Mouse (Mus musculus): ENCODE data around the gene Lrrc29. TPM values are rescaled to one million over a fixed set of nuclear protein-coding genes. Genes with fewer than 3 reads are reported as not detected.

Gene Lrrc29
- total RNA-seq, 2 experiments from 2014 or later, result 7.6 to 7.7 TPM

GRCm38 (mm10) chr8:105289805-105290460, 36.1 kb downstream of the Lrrc29 start, which contains the start of gene 4931428F04Rik:
TSS of gene 4931428F04Rik (minus strand) at chr8:105289864.
- peak in 1 of 2 experiments; percentile 53 for DNase-seq (ENCODE audit: low spot score in 2 of 2)
- Histone ChIP-seq H3K4me3 (peak within 1 kb of the TSS; percentile 78), H3K27ac (peak within 1 kb of the TSS; percentile 89)
- TF ChIP-seq CTCF (conservative IDR thresholded peaks at IDR 0.05), result peak; percentile 67

GRCm38 (mm10) chr8:105288958-105289732, 36.9 kb downstream of the Lrrc29 start:
- peak; percentile 40 for TF ChIP-seq CTCF (conservative IDR thresholded peaks at IDR 0.05)
- peak; percentile 94 to 96 for DNase-seq (ENCODE audit: low spot score in 2 of 2)
- H3K27ac ChIP-seq, result peak overlapping the region; percentile 89
- H3K4me3 ChIP-seq, result peak overlapping the region; percentile 78

GRCm38 (mm10) chr8:105288231-105288630, 37.8 kb downstream of the Lrrc29 start:
- Histone ChIP-seq H3K4me3 (peak overlapping the region; percentile 78; the same call in 1 of the 2 replicates), H3K27ac (no peak overlapping the region)
- TF ChIP-seq CTCF (conservative IDR thresholded peaks at IDR 0.05), result no peak
- DNase-seq (ENCODE audit: low spot score in 2 of 2), result no peak

GRCm38 (mm10) chr8:105286907-105287306, 39.2 kb downstream of the Lrrc29 start:
- no peak overlapping the region for H3K27ac ChIP-seq
- TF ChIP-seq CTCF (conservative IDR thresholded peaks at IDR 0.05), result peak; percentile 30
- no peak for DNase-seq (ENCODE audit: low spot score in 2 of 2)
- no peak overlapping the region for H3K4me3 ChIP-seq

- no peak overlapping the region for H3K27ac ChIP-seq
- no peak overlapping the region for H3K4me3 ChIP-seq
- DNase-seq (ENCODE audit: low spot score in 2 of 2), result no peak
- no peak for TF ChIP-seq CTCF (conservative IDR thresholded peaks at IDR 0.05)
Observed at GRCm38 (mm10) chr8:105285514-105285913, 40.6 kb downstream of the Lrrc29 start.

GRCm38 (mm10) chr8:105283074-105283473, 43.0 kb downstream of the Lrrc29 start:
- TF ChIP-seq CTCF (conservative IDR thresholded peaks at IDR 0.05), result peak; percentile 81
- DNase-seq (ENCODE audit: low spot score in 2 of 2), result no peak
- Histone ChIP-seq H3K27ac (0 out of 2 replicates have a peak overlapping the region, but pooled peaks have one; percentile 39), H3K4me3 (peak overlapping the region; percentile 18; the same call in 1 of the 2 replicates)

- Histone ChIP-seq H3K27ac (no peak overlapping the region), H3K4me3 (no peak overlapping the region)
- no peak for TF ChIP-seq CTCF (conservative IDR thresholded peaks at IDR 0.05)
- no peak for DNase-seq (ENCODE audit: low spot score in 2 of 2)
Observed at GRCm38 (mm10) chr8:105282239-105282638, 43.8 kb downstream of the Lrrc29 start.

- DNase-seq (ENCODE audit: low spot score in 2 of 2), result no peak
- Histone ChIP-seq H3K27ac (no peak overlapping the region), H3K4me3 (no peak overlapping the region)
- TF ChIP-seq CTCF (conservative IDR thresholded peaks at IDR 0.05), result no peak
Observed at GRCm38 (mm10) chr8:105281821-105282220, 44.3 kb downstream of the Lrrc29 start.

- Histone ChIP-seq H3K27ac (no peak overlapping the region), H3K4me3 (no peak overlapping the region)
- no peak for TF ChIP-seq CTCF (conservative IDR thresholded peaks at IDR 0.05)
- no peak for DNase-seq (ENCODE audit: low spot score in 2 of 2)
Observed at GRCm38 (mm10) chr8:105280567-105280966, 45.5 kb downstream of the Lrrc29 start.

GRCm38 (mm10) chr8:105278911-105279334, 47.2 kb downstream of the Lrrc29 start:
- Histone ChIP-seq H3K4me3 (peak overlapping the region; percentile 51), H3K27ac (peak overlapping the region; percentile 70)
- peak; percentile 55 for TF ChIP-seq CTCF (conservative IDR thresholded peaks at IDR 0.05)
- DNase-seq (ENCODE audit: low spot score in 2 of 2), result peak; percentile 89 to 90

GRCm38 (mm10) chr8:105276292-105277120, 49.6 kb downstream of the Lrrc29 start:
- TF ChIP-seq CTCF (conservative IDR thresholded peaks at IDR 0.05), result no peak
- DNase-seq (ENCODE audit: low spot score in 2 of 2), result peak in 1 of 2 experiments; percentile 48

GRCm38 (mm10) chr8:105275840-105276239, 50.2 kb downstream of the Lrrc29 start, which contains the start of gene Nol3:
TSS of gene Nol3 (plus strand) at chr8:105276140.
- no peak for TF ChIP-seq CTCF (conservative IDR thresholded peaks at IDR 0.05)
- peak within 1 kb of the TSS; percentile 70 for H3K27ac ChIP-seq

More at GRCm38 (mm10) chr8:105276292-105277120, 49.6 kb downstream of the Lrrc29 start:
- Histone ChIP-seq H3K4me3 (peak overlapping the region; percentile 54), H3K27ac (peak overlapping the region; percentile 70)

More at GRCm38 (mm10) chr8:105275840-105276239, 50.2 kb downstream of the Lrrc29 start, which contains the start of gene Nol3:
- no peak for DNase-seq (ENCODE audit: low spot score in 2 of 2)
- H3K4me3 ChIP-seq, result peak within 1 kb of the TSS; percentile 54

All from layer of hippocampus, adult 2 months (tissue).